Mouse (Mus musculus) c-Kit-positive CD71-positive TER-119-positive erythroid progenitor cells, embryonic 14.5 days (primary cell): ENCODE results near the gene Ncl.

Experiments used
- DNase-seq: peaks from one replicate; pipeline ENCODE4 v3.0.0-alpha.2; 2013; ENCODE audit warnings: low spot score

The Ncl gene

DNA sequence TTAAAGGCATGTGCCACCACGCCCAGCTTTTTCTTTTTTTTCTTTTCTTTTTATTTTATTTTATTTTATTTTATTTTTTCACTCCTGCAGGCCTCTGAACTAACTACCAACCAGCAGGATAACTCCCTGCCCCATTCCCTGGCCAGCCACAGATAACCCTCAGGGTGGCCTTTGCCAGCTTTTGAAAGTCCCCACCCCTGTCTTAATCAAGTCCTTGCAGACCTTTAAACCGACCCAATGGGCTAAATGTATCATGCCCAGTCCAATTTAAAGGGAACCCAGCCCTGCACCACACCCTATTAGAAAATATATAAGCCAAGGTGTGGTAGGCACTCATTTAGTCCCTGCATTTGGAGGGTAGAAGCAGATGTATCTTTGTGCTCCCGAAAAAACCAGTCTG, 46.9 kb downstream of the Ncl start:
- DNase-seq: peak; percentile 74

DNA sequence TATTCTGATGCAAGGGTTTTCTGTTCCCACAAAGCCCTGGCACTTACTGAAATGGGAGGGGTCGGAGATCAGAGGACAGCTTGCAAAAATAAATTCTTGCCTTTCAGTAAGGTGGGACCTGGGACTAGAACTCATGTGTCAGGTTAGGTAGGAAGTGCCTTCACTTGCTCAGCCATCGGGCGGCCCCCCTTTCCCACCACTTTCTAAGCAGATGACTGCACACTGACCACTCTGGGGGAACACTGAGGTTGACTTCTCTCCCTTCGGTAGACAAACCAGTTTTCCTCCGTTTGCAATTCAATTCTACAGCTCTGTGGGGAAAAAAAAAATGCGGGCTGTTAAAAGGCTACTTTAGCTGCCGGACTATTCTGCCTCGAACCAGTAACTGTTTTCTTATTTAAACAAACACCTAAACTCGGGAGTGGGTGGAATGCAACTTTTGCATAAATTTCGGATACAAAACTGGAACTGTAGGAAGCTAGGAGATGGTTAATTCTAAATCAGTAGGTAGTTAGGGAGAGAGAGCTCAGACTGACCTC, 47.7 kb downstream of the Ncl start:
- no peak for DNase-seq

DNA sequence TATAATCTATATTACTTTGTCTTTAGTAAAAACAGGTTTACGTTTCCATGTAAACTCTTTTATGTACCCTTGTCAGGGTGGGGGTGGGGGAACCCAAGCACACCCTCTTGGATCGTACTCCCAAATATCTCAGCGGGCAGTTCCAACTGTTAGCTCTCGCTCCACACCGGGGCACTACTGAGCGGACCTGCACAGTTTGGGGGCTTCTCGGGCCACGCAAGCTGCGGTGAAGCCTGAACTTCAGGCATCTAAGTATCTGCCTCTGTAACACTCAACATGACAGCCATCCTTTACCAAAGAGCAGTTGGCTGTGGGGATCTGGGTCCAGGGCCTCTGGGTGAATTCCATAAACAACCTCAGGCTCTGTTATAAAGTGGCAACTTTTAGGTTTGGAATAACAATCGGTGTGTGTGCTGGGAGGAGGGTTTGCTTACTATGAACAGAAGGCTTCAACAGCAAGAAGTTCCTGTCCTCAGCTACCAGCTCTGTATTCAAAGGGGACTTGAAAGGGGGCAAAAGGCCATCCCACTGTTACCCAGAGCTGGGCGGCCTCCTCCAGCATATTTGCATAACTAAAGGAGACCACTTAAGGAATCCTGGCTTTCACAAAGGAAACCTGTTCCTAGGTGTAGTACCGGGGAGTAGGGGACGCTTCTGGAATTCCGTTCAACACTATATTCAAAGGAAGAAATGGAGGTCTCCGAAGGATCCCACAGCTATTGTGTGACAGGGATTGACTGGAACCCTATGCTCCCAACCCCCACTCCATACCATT, 48.5 kb downstream of the Ncl start:
- DNase-seq: no peak

GRCm38 (mm10) chr1:86309270-86309833, 49.8 kb downstream of the Ncl start:
- DNase-seq: no peak

- DNase-seq: no peak
Measured at GRCm38 (mm10) chr1:86307871-86308641, 51.1 kb downstream of the Ncl start.

GRCm38 (mm10) chr1:86307177-86307762, 51.9 kb downstream of the Ncl start:
- DNase-seq: no peak

- no peak for DNase-seq
Measured at GRCm38 (mm10) chr1:86306686-86307085, 52.5 kb downstream of the Ncl start.

- DNase-seq: no peak
Measured at GRCm38 (mm10) chr1:86303873-86304250, 55.3 kb downstream of the Ncl start.

DNA sequence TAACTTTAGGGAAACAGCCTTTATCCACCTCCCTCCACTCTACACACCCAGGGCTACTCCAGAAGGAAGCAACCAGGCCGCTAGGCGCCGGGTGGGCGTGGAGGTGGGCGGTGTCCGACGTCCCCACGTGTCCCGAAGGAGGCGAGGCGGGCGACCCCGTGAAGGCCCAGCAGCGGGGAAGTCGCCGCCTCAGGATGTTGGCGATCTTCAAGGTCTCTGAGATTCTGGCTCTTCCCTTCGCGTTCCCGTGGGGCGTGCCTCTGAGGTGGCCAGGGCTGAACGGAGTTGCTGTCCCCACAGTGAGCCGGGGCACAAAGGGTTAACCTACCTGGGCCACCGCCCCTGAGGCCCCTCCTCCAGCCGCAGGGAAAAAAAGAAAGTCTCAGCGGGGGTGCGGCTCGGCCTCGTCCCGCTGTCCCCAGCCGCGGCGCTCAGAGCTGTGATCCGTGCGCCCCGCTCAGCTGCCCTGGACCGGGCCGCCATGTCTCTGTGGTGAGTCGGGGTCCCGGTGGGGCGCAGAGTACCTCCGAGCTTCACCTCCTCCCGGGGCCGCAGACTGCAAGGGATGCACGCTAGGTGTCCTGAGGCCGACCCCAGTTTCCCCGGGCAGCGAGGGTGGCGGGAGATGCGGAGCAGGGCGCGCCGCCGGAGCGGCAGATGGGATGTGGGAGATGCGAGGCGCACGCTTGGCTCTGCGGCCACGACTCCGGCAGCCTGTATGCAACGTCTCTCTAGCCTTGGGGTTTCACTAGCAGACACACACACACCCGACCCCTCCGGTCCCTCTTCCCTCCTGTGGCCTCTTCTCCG, 55.9 kb downstream of the Ncl start:
- DNase-seq: peak; percentile 61

- no peak for DNase-seq
Measured at GRCm38 (mm10) chr1:86302532-86302931, 56.7 kb downstream of the Ncl start, which contains the start of gene B3gnt7. Gene B3gnt7, plus strand, starts transcription at chr1:86302832.

DNA sequence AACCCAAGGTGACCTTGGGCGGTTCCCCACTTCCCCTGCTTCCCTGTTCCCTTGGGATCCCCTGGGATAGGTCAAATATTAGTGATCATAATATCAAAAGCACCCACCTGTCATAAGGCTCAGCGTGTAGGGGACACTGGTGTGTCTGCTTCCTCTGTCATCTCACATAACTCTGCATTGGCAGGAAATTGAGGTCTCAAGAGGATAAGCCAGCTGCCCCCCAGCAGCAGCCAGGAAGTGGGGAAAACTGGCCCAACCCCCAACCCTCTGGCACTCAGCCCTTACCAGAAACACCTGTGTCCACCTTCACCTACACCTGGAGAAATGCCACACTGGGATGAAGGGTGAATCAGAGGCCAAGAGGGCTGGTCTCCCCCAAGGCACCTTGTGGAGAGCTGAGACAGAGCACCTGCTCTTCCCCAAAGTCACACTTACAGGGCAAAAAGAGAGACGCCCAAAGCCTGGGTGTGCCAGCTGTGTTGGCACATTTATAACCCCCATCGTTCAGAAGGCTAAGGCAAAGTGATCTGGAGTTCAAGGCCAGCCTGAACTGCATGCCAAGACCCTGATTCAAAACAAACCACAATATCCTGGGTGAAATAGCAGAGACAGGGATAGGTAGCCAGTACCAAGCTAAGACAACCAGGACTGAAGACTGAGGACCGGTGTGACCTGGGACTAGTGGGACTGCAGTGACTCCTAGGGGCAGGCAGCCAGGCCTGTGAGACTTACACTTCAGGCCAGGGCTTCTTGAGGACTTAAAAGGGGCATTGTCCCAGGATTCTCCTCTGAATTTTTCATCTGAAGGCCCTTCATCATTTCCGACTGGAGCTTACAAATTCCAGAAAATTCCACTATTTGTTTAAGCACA, 57.7 kb downstream of the Ncl start:
- peak; percentile 33 for DNase-seq

DNA sequence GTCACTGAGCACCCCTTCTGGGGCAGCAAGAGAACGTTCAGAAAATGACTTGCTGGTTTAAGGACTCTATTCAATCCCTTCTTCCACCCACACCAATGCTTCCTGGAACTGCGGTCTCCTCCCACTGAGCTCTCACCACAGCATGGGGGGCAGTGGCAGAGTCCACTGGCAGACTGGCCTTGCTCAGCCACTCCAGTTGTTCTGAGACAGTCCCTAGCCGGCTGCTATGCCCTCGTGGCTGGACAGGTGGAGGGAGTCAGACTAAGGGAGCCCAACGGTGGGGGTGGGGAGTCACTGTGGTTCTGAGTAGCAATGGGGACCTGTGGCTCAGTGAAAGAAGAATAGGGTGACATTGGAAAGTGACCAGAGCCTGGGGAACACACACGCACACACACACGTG, 58.5 kb downstream of the Ncl start:
- no peak for DNase-seq

DNA sequence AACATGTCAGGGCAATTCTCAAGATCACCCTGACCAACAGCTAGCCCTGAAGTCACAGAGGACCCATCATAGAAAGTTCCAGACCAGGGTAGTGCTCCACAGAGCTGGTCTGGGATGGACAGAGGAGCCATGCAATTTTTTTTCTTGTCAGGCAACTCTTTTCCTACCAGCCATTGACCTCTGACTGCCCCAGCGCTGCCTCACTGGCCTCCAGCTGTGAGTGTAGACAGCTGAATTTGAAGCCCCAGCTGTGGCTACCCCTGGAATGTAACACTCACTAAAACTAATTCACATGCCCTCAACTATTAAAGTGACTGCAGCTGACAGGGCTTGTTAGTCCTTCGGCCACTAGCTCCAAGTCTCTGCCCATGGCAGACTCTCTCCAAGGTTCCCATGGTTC, 59.1 kb downstream of the Ncl start:
- DNase-seq: no peak
